Mouse (Mus musculus): ENCODE measurements around the gene Gm5269. TPM values are rescaled to one million over a fixed set of nuclear protein-coding genes. Genes with fewer than 3 reads are reported as not detected.

The Gm5269 gene
- polyA plus RNA-seq, 1 experiment from 2014 or later: not detected

- Histone ChIP-seq H3K4me2 (no peak overlapping the region), H3K27me3 (no peaks in the 10 kb centered on the region), H3K27ac (no peak overlapping the region), H3K36me3 (no peaks in the 10 kb centered on the region), H3K9ac (no peak overlapping the region), H3K9me3 (replicated peaks) (no peaks in the 10 kb centered on the region), H3K4me3 (no peak overlapping the region), H3K4me1 (replicated peaks) (peaks cover 23% of the 10 kb centered on the region)
- no peak for ATAC-seq (replicated peaks; ENCODE audit: insufficient number of reproducible peaks, insufficient read depth, low FRiP score, low read depth)
Observed at GRCm38 (mm10) chr1:45861162-45861561, 28.9 kb downstream of the Gm5269 start.

GRCm38 (mm10) chr1:45860349-45860748 lies 29.7 kb downstream of the Gm5269 start:
- Histone ChIP-seq H3K36me3 (no peaks in the 10 kb centered on the region), H3K9me3 (replicated peaks) (no peaks in the 10 kb centered on the region), H3K4me3 (no peak overlapping the region), H3K9ac (no peak overlapping the region), H3K27me3 (no peaks in the 10 kb centered on the region), H3K4me2 (no peak overlapping the region), H3K27ac (peak overlapping the region; percentile 48), H3K4me1 (replicated peaks) (peaks cover 17% of the 10 kb centered on the region)
- ATAC-seq (replicated peaks; ENCODE audit: insufficient number of reproducible peaks, insufficient read depth, low FRiP score, low read depth): no peak
- WGBS: 22% methylated on average over 5 of the region's 5 CpGs

GRCm38 (mm10) chr1:45858038-45858437 lies 32.0 kb downstream of the Gm5269 start:
- 71% methylated on average over 1 of the region's 1 CpGs for WGBS
- Histone ChIP-seq H3K4me1 (replicated peaks) (peaks cover 6% of the 10 kb centered on the region; the same call in 1 of the 2 replicates), H3K4me3 (no peak overlapping the region), H3K9ac (no peak overlapping the region), H3K27ac (no peak overlapping the region), H3K36me3 (no peaks in the 10 kb centered on the region), H3K4me2 (no peak overlapping the region), H3K9me3 (replicated peaks) (no peaks in the 10 kb centered on the region), H3K27me3 (no peaks in the 10 kb centered on the region)
- no peak for ATAC-seq (replicated peaks; ENCODE audit: insufficient number of reproducible peaks, insufficient read depth, low FRiP score, low read depth)

- Histone ChIP-seq H3K27ac (no peak overlapping the region), H3K27me3 (no peaks in the 10 kb centered on the region), H3K4me1 (replicated peaks) (peaks cover 2% of the 10 kb centered on the region; the same call in 1 of the 2 replicates), H3K36me3 (no peaks in the 10 kb centered on the region), H3K9ac (no peak overlapping the region), H3K4me2 (no peak overlapping the region), H3K4me3 (no peak overlapping the region), H3K9me3 (replicated peaks) (no peaks in the 10 kb centered on the region; the same call in 1 of the 2 replicates)
- ATAC-seq (replicated peaks; ENCODE audit: insufficient number of reproducible peaks, insufficient read depth, low FRiP score, low read depth): no peak
- WGBS: 80% methylated on average over 1 of the region's 1 CpGs
Observed at GRCm38 (mm10) chr1:45845466-45845865, 44.6 kb downstream of the Gm5269 start.

Other genes with a start within 250 kb of the Gm5269 start
- gene Wdr75, start 95.1 kb downstream of the Gm5269 start, polyA plus RNA-seq (2015; fragmentation: Nextera tagmentation; extraction: Ambion mirVana): 30.4 and 31.9 TPM in 2 replicates
- 18.0 and 21.1 TPM in 2 replicates for gene Slc40a1, start 36.2 kb upstream of the Gm5269 start, polyA plus RNA-seq (2015; fragmentation: Nextera tagmentation; extraction: Ambion mirVana)
- gene Dnah7b, start 176.0 kb upstream of the Gm5269 start, polyA plus RNA-seq (2015; fragmentation: Nextera tagmentation; extraction: Ambion mirVana): 0.77 and 0.91 TPM in 2 replicates